Mouse (Mus musculus) cerebellum, adult 2 months (tissue): ENCODE measurements around the gene Plagl1. TPM values are rescaled to one million over a fixed set of nuclear protein-coding genes. Genes with fewer than 3 reads are reported as not detected.

Experiments used
- DNase-seq, 2 experiments: peaks; one replicate each; pipeline ENCODE4 v3.0.0; 2021
- H3K27ac ChIP-seq: fragments of 200-500 bp; 2 replicates; pipeline ENCODE4 v1.5.1; 2012; ENCODE audit warnings: low read length, control low read depth, inconsistent platforms; ENCODE audit not compliant: insufficient read depth
- H3K27me3 ChIP-seq: fragments of 200-500 bp; 2 replicates; pipeline ENCODE4 v1.6.1; 2012; ENCODE audit warnings: inconsistent platforms, mild to moderate bottlenecking, low read length, moderate library complexity; ENCODE audit not compliant: control insufficient read depth, insufficient read depth
- H3K4me1 ChIP-seq: fragments of 200-500 bp; 2 replicates; pipeline ENCODE4 v1.6.1; 2011; ENCODE audit warnings: low read length; ENCODE audit not compliant: control insufficient read depth, insufficient read depth
- H3K4me3 ChIP-seq: fragments of 200-500 bp; replicated peaks from 2 replicates; pipeline ENCODE3; 2011; ENCODE audit warnings: mild to moderate bottlenecking, low read depth, low read length, control low read depth; ENCODE audit not compliant: insufficient read depth
- CTCF ChIP-seq: fragments of 200-500 bp; IDR thresholded peaks from 2 replicates; pipeline ENCODE4 v1.5.1; 2011; ENCODE audit warnings: low read depth, mild to moderate bottlenecking, control low read depth, low read length, moderate library complexity, borderline replicate concordance; ENCODE audit not compliant: insufficient read depth
- POLR2A ChIP-seq: fragments of 200-500 bp; IDR thresholded peaks from 2 replicates; pipeline ENCODE4 v1.6.1; 2011; ENCODE audit warnings: low read length, control low read depth, borderline replicate concordance; ENCODE audit not compliant: insufficient read depth
- WGBS: fragments of 180-500 bp; shearing (Covaris S2); methylation state at CpG from one replicate; pipeline ENCODE4 v1.1.7; 2018; 5-methylcytosine and 5-hydroxymethylcytosine counted together
- polyA plus RNA-seq: library from polyadenylated mRNA; depleted of rRNA; stranded (reverse); fragments of >200 nt; gene quantifications from 2 replicates; pipeline ENCODE4 v1.2.3, GENCODE M21; 2012

The Plagl1 gene
- polyA plus RNA-seq, 1 experiment = 12.7 TPM

DNA sequence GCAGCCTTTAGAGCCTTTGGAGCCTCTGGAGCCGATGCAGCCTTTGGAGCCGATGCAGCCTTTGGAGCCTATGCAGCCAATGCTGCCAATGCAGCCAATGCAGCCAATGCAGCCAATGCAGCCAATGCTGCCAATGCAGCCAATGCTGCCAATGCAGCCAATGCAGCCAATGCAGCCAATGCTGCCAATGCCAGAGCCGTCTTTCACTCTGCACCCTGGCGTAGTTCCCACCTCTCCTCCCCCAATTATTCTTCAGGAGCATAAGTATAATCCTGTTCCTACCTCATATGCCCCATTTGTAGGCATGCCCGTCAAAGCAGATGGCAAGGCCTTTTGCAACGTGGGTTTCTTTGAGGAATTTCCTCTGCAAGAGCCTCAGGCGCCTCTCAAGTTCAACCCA lies 67.6 kb downstream of the Plagl1 start:
- no peak for TF ChIP-seq POLR2A
- TF ChIP-seq CTCF = no peak
- WGBS = 43% methylated on average over 7 of the region's 7 CpGs

GRCm38 (mm10) chr10:13133850-13134249 lies 73.5 kb downstream of the Plagl1 start:
- Histone ChIP-seq H3K27me3 (no peaks in the 10 kb centered on the region), H3K27ac (no peak overlapping the region), H3K4me3 (no peak overlapping the region), H3K4me1 (no peaks in the 10 kb centered on the region)
- TF ChIP-seq POLR2A (no peak), CTCF (no peak)
- DNase-seq = no peak
- 51% methylated on average over 4 of the region's 4 CpGs for WGBS

More for the DNA sequence above, 67.6 kb downstream of the Plagl1 start:
- Histone ChIP-seq H3K27me3 (no peaks in the 10 kb centered on the region), H3K27ac (no peak overlapping the region), H3K4me3 (no peak overlapping the region), H3K4me1 (no peaks in the 10 kb centered on the region)
- DNase-seq = no peak

DNA sequence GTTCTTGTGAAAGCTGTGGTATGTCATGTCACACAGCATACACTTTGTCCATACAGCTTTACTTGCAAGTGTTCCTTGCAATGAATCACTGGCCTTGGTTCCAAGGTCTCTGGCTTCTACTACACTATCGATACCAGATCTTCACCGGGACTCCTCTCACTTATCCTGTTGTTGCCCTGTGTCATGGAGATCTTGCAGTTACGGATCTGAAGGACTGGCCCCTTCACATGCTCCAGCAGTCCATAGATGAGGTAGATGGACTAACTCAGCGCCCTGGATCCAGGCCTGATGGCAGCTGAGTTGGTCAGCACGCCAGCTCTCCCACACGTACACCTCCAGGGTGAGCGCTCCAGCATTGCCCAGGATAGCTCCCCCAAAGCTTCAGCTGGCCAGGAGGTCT lies 75.0 kb downstream of the Plagl1 start:
- H3K4me3 ChIP-seq = no peak overlapping the region
- DNase-seq = no peak
- no peak for TF ChIP-seq CTCF
- TF ChIP-seq POLR2A = no peak

GRCm38 (mm10) chr10:13135751-13136150 lies 75.4 kb downstream of the Plagl1 start:
- no peaks in the 10 kb centered on the region for H3K4me1 ChIP-seq
- DNase-seq = no peak
- H3K27ac ChIP-seq = no peak overlapping the region
- no peaks in the 10 kb centered on the region for H3K27me3 ChIP-seq
- 90% methylated on average over 7 of the region's 7 CpGs for WGBS
- no peak overlapping the region for H3K4me3 ChIP-seq
- no peak for TF ChIP-seq POLR2A
- no peak for TF ChIP-seq CTCF

More for the DNA sequence above, 75.0 kb downstream of the Plagl1 start:
- H3K4me1 ChIP-seq = no peaks in the 10 kb centered on the region
- WGBS = 91% methylated on average over 7 of the region's 7 CpGs
- no peaks in the 10 kb centered on the region for H3K27me3 ChIP-seq
- no peak overlapping the region for H3K27ac ChIP-seq

DNA sequence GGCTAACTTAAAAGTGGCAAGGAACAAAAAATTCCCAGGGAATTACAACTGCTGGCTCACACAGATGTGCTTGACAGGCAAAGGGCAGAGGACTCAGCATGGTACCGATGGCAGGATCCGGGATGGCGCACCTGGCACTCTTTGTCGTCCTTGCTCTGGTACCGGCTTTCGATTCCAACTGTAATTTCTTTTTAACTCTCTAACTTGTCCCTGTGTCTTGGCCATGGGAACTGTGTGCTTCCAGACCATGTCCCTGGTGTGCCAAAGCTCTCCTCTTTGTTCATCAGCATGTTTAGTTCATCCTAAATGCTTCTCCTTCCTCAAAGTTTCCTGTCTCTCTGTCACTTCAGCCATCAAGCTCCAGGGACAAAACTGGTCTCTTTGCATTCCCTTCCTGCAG lies 77.6 kb downstream of the Plagl1 start:
- Histone ChIP-seq H3K27ac (no peak overlapping the region), H3K4me3 (no peak overlapping the region), H3K4me1 (no peaks in the 10 kb centered on the region), H3K27me3 (no peaks in the 10 kb centered on the region)
- 17% methylated on average over 6 of the region's 6 CpGs for WGBS
- no peak for DNase-seq
- TF ChIP-seq CTCF = no peak
- TF ChIP-seq POLR2A = no peak

DNA sequence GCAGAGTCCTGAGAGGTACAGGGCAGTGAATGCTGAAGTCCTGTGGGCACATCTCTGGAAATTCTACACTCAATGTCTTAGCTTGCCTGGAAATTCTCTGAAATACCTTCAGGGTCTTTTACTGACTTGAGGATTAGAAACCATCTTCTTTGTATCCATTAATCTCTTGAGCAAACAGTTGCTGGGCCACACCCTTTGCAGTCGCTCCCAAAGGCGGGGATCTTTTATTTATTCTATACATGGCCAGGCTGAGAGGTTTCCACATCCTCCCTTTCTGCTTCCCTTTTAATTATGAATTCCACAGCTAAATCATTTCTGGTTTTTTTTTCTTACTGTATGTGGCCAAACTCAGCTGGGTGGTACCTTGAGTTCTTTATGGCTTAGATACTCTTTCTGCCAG lies 80.1 kb downstream of the Plagl1 start:
- no peak overlapping the region for H3K4me3 ChIP-seq
- H3K4me1 ChIP-seq = no peaks in the 10 kb centered on the region
- no peak for DNase-seq
- TF ChIP-seq CTCF = no peak
- TF ChIP-seq POLR2A = no peak
- 94% methylated on average over 2 of the region's 2 CpGs for WGBS
- H3K27me3 ChIP-seq = no peaks in the 10 kb centered on the region
- no peak overlapping the region for H3K27ac ChIP-seq

- H3K4me3 ChIP-seq = no peak overlapping the region
- H3K27me3 ChIP-seq = no peaks in the 10 kb centered on the region
- DNase-seq = no peak
- TF ChIP-seq CTCF = no peak
- TF ChIP-seq POLR2A = no peak
- 60% methylated on average over 3 of the region's 3 CpGs for WGBS
- no peaks in the 10 kb centered on the region for H3K4me1 ChIP-seq
- H3K27ac ChIP-seq = no peak overlapping the region
Measured at GRCm38 (mm10) chr10:13150435-13150834, 90.1 kb downstream of the Plagl1 start.

- TF ChIP-seq CTCF = no peak
- no peak for TF ChIP-seq POLR2A
- H3K27ac ChIP-seq = no peak overlapping the region
- peak in 1 of 2 experiments; percentile 24 for DNase-seq
- no peaks in the 10 kb centered on the region for H3K27me3 ChIP-seq
- no peaks in the 10 kb centered on the region for H3K4me1 ChIP-seq
- 12% methylated on average over 5 of the region's 5 CpGs for WGBS
- no peak overlapping the region for H3K4me3 ChIP-seq
Measured at GRCm38 (mm10) chr10:13151353-13151752, 91.0 kb downstream of the Plagl1 start.

GRCm38 (mm10) chr10:13152811-13153364 lies 92.6 kb downstream of the Plagl1 start:
- DNase-seq = no peak
- Histone ChIP-seq H3K27me3 (no peaks in the 10 kb centered on the region), H3K27ac (no peak overlapping the region), H3K4me3 (no peak overlapping the region), H3K4me1 (no peaks in the 10 kb centered on the region)
- TF ChIP-seq POLR2A (no peak), CTCF (no peak)
- 92% methylated on average over 4 of the region's 4 CpGs for WGBS
